8 mouse cellular contexts compared by ENCODE assay signal in genomic region chr7:126008789-126009148, GRCm38 (mm10).
A peak's percentile ranks its signal among the peaks of the same experiment; 100 is the strongest.
DNase-seq lines count a peak whose midpoint lies in the region; ATAC-seq lines count a peak whose summit lies in the region.

No protein-coding gene starts in this region.

- no peaks in the 10 kb centered on the region for H3K27me3 ChIP-seq in hindbrain, embryonic 14.5 days (ENCODE audit: control insufficient read depth, insufficient read depth, low read length)
- 0 out of 2 replicates have a peak, but pooled peaks cover 4% of the 10 kb centered on the region for H3K27me3 ChIP-seq in limb, embryonic 10.5 days (ENCODE audit: low read depth, poor library complexity, severe bottlenecking)

- H3K4me2 ChIP-seq in hindbrain, embryonic 14.5 days (replicated peaks): no peak overlapping the region

- no peaks in the 10 kb centered on the region for H3K9me3 ChIP-seq in hindbrain, embryonic 14.5 days (ENCODE audit: control insufficient read depth, low read length)
- H3K9me3 ChIP-seq in limb, embryonic 10.5 days (replicated peaks): no peaks in the 10 kb centered on the region

- H3K9ac ChIP-seq in hindbrain, embryonic 14.5 days: no peak overlapping the region

- DNase-seq in gastrocnemius, postnatal 14 days: peak; percentile 12
- DNase-seq in gastrocnemius, postnatal 4 days (ENCODE audit: low spot score in 2 of 2): no peak
- DNase-seq in hindbrain, embryonic 14.5 days (ENCODE audit: low spot score): peak; percentile 65
- no peak for DNase-seq in limb, embryonic 10.5 days (ENCODE audit: low spot score)
- peak; percentile 68 for DNase-seq in right cerebral cortex, postnatal 14 days
- no peak for DNase-seq in yolk sac, embryonic 10.5 days (ENCODE audit: low spot score)
- no peak for DNase-seq in gastrocnemius, postnatal 10 days

- 18% methylated on average over 7 of the region's 7 CpGs for WGBS in hindbrain, embryonic 14.5 days
- WGBS in limb, embryonic 10.5 days: 77% methylated on average over 7 of the region's 7 CpGs

- ATAC-seq in hindbrain, embryonic 14.5 days (ENCODE audit: low FRiP score): peak; percentile 65; the same call in 1 of the 2 replicates
- no peak for ATAC-seq in inflammation-experienced regulatory T-cells, adult 6 months

- H3K36me3 ChIP-seq in hindbrain, embryonic 14.5 days (replicated peaks; ENCODE audit: control insufficient read depth, insufficient read depth): no peaks in the 10 kb centered on the region
- no peaks in the 10 kb centered on the region for H3K36me3 ChIP-seq in limb, embryonic 10.5 days

- intact Hi-C loops in gastrocnemius, postnatal 14 days (cut with DNase I; ENCODE audit: low total_unique reads): no loop called here

- H3K4me1 ChIP-seq in hindbrain, embryonic 14.5 days (replicated peaks; ENCODE audit: control insufficient read depth, insufficient read depth, low read length): peaks cover 18% of the 10 kb centered on the region; the same call in 1 of the 2 replicates
- H3K4me1 ChIP-seq in limb, embryonic 10.5 days: peaks cover 60% of the 10 kb centered on the region

- H3K27ac ChIP-seq in hindbrain, embryonic 14.5 days: peak overlapping the region; percentile 47
- peak overlapping the region; percentile 56 for H3K27ac ChIP-seq in limb, embryonic 10.5 days

- no peak overlapping the region for H3K4me3 ChIP-seq in hindbrain, embryonic 14.5 days (replicated peaks; ENCODE audit: low read length)
- no peak overlapping the region for H3K4me3 ChIP-seq in limb, embryonic 10.5 days

Comparison
In these comparisons a context has a peak if more than half of its experiments do, and no peak if none do; other contexts are left out.
1. DNase-seq: peak in gastrocnemius, postnatal 14 days (single experiment), hindbrain, embryonic 14.5 days (single experiment) and right cerebral cortex, postnatal 14 days (single experiment); none in gastrocnemius, postnatal 4 days (0 of 2), limb, embryonic 10.5 days (single experiment), yolk sac, embryonic 10.5 days (single experiment) and gastrocnemius, postnatal 10 days (single experiment).